22 mouse cellular contexts compared by ENCODE assay signal in genomic region chr10:37347661-37348060, GRCm38 (mm10).
DNase-seq lines count a peak whose midpoint lies in the region; ATAC-seq and TF ChIP-seq lines count a peak whose summit lies in the region.
"Had no signal": no experiment of that assay in that cellular context is flagged by ENCODE, and none has a peak within 500 bp of the region (broad histone marks: within the 10 kb centered on the region; RNA-seq: fewer than 3 reads in every experiment).

No protein-coding gene starts in this region.

- DNase-seq in gastrocnemius, adult 2 months = peak; percentile 41
- no peak for DNase-seq in gastrocnemius, postnatal 4 days (ENCODE audit: low spot score in 2 of 2)
- no peak for DNase-seq in heart, postnatal 10 days
- DNase-seq in midbrain, embryonic 10.5 days (ENCODE audit: low spot score) = no peak
- no peak for DNase-seq in midbrain, postnatal 0 days (ENCODE audit: low spot score)
- peak; percentile 28 for DNase-seq in skeletal muscle tissue, adult 2 months (ENCODE audit: low read depth, low spot score)
- no peak for DNase-seq in cerebellum, adult 8-10 months
- DNase-seq: adrenal gland, postnatal 10 days; B cell, adult 2 months; cerebellum, adult 11 months; cerebellum, adult 9-10 months; cerebellum, postnatal 25 days; kidney, adult 8-10 months had no signal

- no peaks in the 10 kb centered on the region for H3K36me3 ChIP-seq in heart, embryonic 13.5 days
- H3K36me3 ChIP-seq in midbrain, embryonic 10.5 days = no peaks in the 10 kb centered on the region
- H3K36me3 ChIP-seq in midbrain, postnatal 0 days (ENCODE audit: insufficient read depth, low read length) = no peaks in the 10 kb centered on the region
- H3K36me3 ChIP-seq: embryonic facial prominence, embryonic 13.5 days; forebrain, embryonic 15.5 days; G1E; hindbrain, embryonic 15.5 days had no signal

- no peak overlapping the region for H3K4me2 ChIP-seq in heart, embryonic 13.5 days
- no peak overlapping the region for H3K4me2 ChIP-seq in midbrain, postnatal 0 days (ENCODE audit: low read depth, low read length, poor library complexity, severe bottlenecking)
- H3K4me2 ChIP-seq: embryonic facial prominence, embryonic 13.5 days; forebrain, embryonic 15.5 days; heart, embryonic 11.5 days; hindbrain, embryonic 15.5 days had no signal

- TF ChIP-seq CTCF in gastrocnemius, adult 2 months (IDR thresholded peaks at IDR 0.05) = no peak
- no peak for TF ChIP-seq CTCF in midbrain, postnatal 0 days (IDR thresholded peaks at IDR 0.05)

- peaks cover 30% of the 10 kb centered on the region for H3K4me1 ChIP-seq in heart, embryonic 13.5 days
- peaks cover 11% of the 10 kb centered on the region for H3K4me1 ChIP-seq in midbrain, embryonic 10.5 days
- no peaks in the 10 kb centered on the region for H3K4me1 ChIP-seq in midbrain, postnatal 0 days (ENCODE audit: insufficient read depth, low read length)
- H3K4me1 ChIP-seq: forebrain, embryonic 15.5 days; hindbrain, embryonic 15.5 days had no signal

- H3K9ac ChIP-seq in heart, embryonic 13.5 days = no peak overlapping the region
- no peak overlapping the region for H3K9ac ChIP-seq in midbrain, postnatal 0 days (replicated peaks; ENCODE audit: low read length, poor library complexity, severe bottlenecking)
- H3K9ac ChIP-seq: embryonic facial prominence, embryonic 13.5 days; forebrain, embryonic 15.5 days; hindbrain, embryonic 15.5 days had no signal

- intact Hi-C loops in gastrocnemius, adult 2 months (cut with DNase I) = no loop called here
- intact Hi-C loops in heart, postnatal 10 days (cut with DNase I) = no loop called here

- H3K4me3 ChIP-seq in gastrocnemius, adult 2 months = no peak overlapping the region; the same call in 1 of the 2 replicates
- H3K4me3 ChIP-seq in heart, embryonic 13.5 days = no peak overlapping the region
- no peak overlapping the region for H3K4me3 ChIP-seq in midbrain, embryonic 10.5 days
- no peak overlapping the region for H3K4me3 ChIP-seq in midbrain, postnatal 0 days (ENCODE audit: low read depth, low read length)
- H3K4me3 ChIP-seq: embryonic facial prominence, embryonic 13.5 days; forebrain, embryonic 15.5 days; hindbrain, embryonic 15.5 days had no signal

- no peak for ATAC-seq in heart, embryonic 13.5 days (ENCODE audit: extremely low read depth, insufficient number of reproducible peaks, low FRiP score, low TSS enrichment)
- ATAC-seq in midbrain, postnatal 0 days (ENCODE audit: low FRiP score) = no peak
- ATAC-seq: CD4-positive, CD25-positive, alpha-beta regulatory T cell, adult 4 months; forebrain, embryonic 15.5 days; inflammation-experienced regulatory T-cells, adult 6 months; intestine, postnatal 0 days had no signal

- H3K27me3 ChIP-seq in heart, embryonic 13.5 days (replicated peaks) = no peaks in the 10 kb centered on the region
- no peaks in the 10 kb centered on the region for H3K27me3 ChIP-seq in midbrain, embryonic 10.5 days (ENCODE audit: low read depth, poor library complexity, severe bottlenecking)
- no peaks in the 10 kb centered on the region for H3K27me3 ChIP-seq in midbrain, postnatal 0 days (ENCODE audit: insufficient read depth, low read length)
- H3K27me3 ChIP-seq: embryonic facial prominence, embryonic 13.5 days; forebrain, embryonic 15.5 days; hindbrain, embryonic 15.5 days had no signal

- H3K9me3 ChIP-seq in heart, embryonic 13.5 days = no peaks in the 10 kb centered on the region
- H3K9me3 ChIP-seq in midbrain, embryonic 10.5 days (replicated peaks) = no peaks in the 10 kb centered on the region
- no peaks in the 10 kb centered on the region for H3K9me3 ChIP-seq in midbrain, postnatal 0 days (ENCODE audit: low read length)
- H3K9me3 ChIP-seq: embryonic facial prominence, embryonic 13.5 days; forebrain, embryonic 15.5 days; G1E; hindbrain, embryonic 15.5 days had no signal

- WGBS in heart, embryonic 13.5 days = 85% methylated on average over 3 of the region's 3 CpGs
- WGBS in midbrain, embryonic 10.5 days = 90% methylated on average over 3 of the region's 3 CpGs
- WGBS in midbrain, postnatal 0 days = 87% methylated on average over 3 of the region's 3 CpGs

- H3K27ac ChIP-seq in gastrocnemius, adult 2 months = peak overlapping the region; percentile 65
- 0 out of 2 replicates have a peak overlapping the region, but pooled peaks have one; percentile 16 for H3K27ac ChIP-seq in heart, embryonic 13.5 days (replicated peaks)
- H3K27ac ChIP-seq in midbrain, embryonic 10.5 days (replicated peaks) = 0 out of 2 replicates have a peak overlapping the region, but pooled peaks have one; percentile 61
- H3K27ac ChIP-seq in midbrain, postnatal 0 days (ENCODE audit: low read depth, low read length) = no peak overlapping the region
- H3K27ac ChIP-seq: forebrain, embryonic 15.5 days; hindbrain, embryonic 15.5 days had no signal

Comparison
In these comparisons a context has a peak if more than half of its experiments do, and no peak if none do; other contexts are left out.
1. DNase-seq: peak in gastrocnemius, adult 2 months (single experiment) and skeletal muscle tissue, adult 2 months (single experiment); none in gastrocnemius, postnatal 4 days (0 of 2), heart, postnatal 10 days (0 of 2), midbrain, embryonic 10.5 days (single experiment), midbrain, postnatal 0 days (single experiment) and cerebellum, adult 8-10 months (single experiment).